Mouse (Mus musculus) kidney, postnatal 0 days (tissue): ENCODE measurements around the gene Acpp. TPM values are rescaled to one million over a fixed set of nuclear protein-coding genes. Genes with fewer than 3 reads are reported as not detected.

Experiments used
- ATAC-seq: fragments of 200-750 bp; cut with Nextera tagmentation; replicated peaks from 2 replicates; pipeline ENCODE4 v1.8.0; 2017; ENCODE audit warnings: low read depth, moderate number of reproducible peaks, moderate TSS enrichment, moderate library complexity; ENCODE audit not compliant: low FRiP score
- DNase-seq: peaks from one replicate; pipeline ENCODE4 v3.0.0-alpha.2; 2016; ENCODE audit warnings: low spot score
- H3K27ac ChIP-seq: fragments of 300-500 bp; sonication (generic); 2 replicates; pipeline ENCODE4 v1.5.1; 2014; ENCODE audit warnings: mild to moderate bottlenecking
- H3K27me3 ChIP-seq: fragments of 300-500 bp; sonication (generic); 2 replicates; pipeline ENCODE4 v1.6.1; 2014; ENCODE audit warnings: low read length, mixed read lengths; ENCODE audit not compliant: insufficient read depth
- H3K36me3 ChIP-seq: fragments of 300-500 bp; sonication (generic); 2 replicates; pipeline ENCODE4 v1.6.1; 2014; ENCODE audit warnings: low read length, mixed read lengths; ENCODE audit not compliant: insufficient read depth
- H3K4me1 ChIP-seq: fragments of 300-500 bp; sonication (generic); replicated peaks from 2 replicates; pipeline ENCODE4 v1.6.1; 2014; ENCODE audit warnings: antibody characterized with exemption, low read length, mixed read lengths; ENCODE audit not compliant: insufficient read depth
- H3K4me2 ChIP-seq: fragments of 300-500 bp; sonication (generic); 2 replicates; pipeline ENCODE4 v1.6.1; 2014; ENCODE audit warnings: mild to moderate bottlenecking, low read length, moderate library complexity, mixed read lengths
- H3K4me3 ChIP-seq: fragments of 300-500 bp; sonication (generic); replicated peaks from 2 replicates; pipeline ENCODE4 v1.5.1; 2014; ENCODE audit warnings: low read depth, low read length
- H3K9ac ChIP-seq: fragments of 300-500 bp; sonication (generic); 2 replicates; pipeline ENCODE4 v1.6.1; 2014; ENCODE audit warnings: low read depth, low read length
- H3K9me3 ChIP-seq: fragments of 300-500 bp; sonication (generic); replicated peaks from 2 replicates; pipeline ENCODE4 v1.6.1; 2016; ENCODE audit warnings: low read length, inconsistent platforms, mixed read lengths
- CTCF ChIP-seq: IDR thresholded peaks from 2 replicates; pipeline ENCODE4 v1.5.1; 2016; ENCODE audit warnings: antibody characterized with exemption, low read depth, mild to moderate bottlenecking, moderate library complexity
- WGBS: fragments of 180-500 bp; shearing (Covaris S2); extraction: QIAGEN DNeasy Blood & Tissue Kit; methylation state at CpG from one replicate; pipeline ENCODE4 v1.1.7; 2014; 5-methylcytosine and 5-hydroxymethylcytosine counted together
- polyA plus RNA-seq: library from polyadenylated mRNA; unstranded; fragments of >200 nt; fragmentation: Nextera tagmentation; extraction: Ambion mirVana; gene quantifications from 2 replicates; pipeline ENCODE4 v1.2.1, GENCODE M21; 2015

Gene Acpp
- polyA plus RNA-seq, 1 experiment from 2014 or later: 1.5 TPM

- Histone ChIP-seq H3K4me1 (no peaks in the 10 kb centered on the region; the same call in 1 of the 2 replicates), H3K36me3 (no peaks in the 10 kb centered on the region), H3K27ac (peak overlapping the region; percentile 77), H3K9ac (no peak overlapping the region), H3K4me3 (no peak overlapping the region), H3K4me2 (no peak overlapping the region), H3K27me3 (no peaks in the 10 kb centered on the region), H3K9me3 (no peaks in the 10 kb centered on the region)
- peak; percentile 59 for DNase-seq
- peak; percentile 79 for ATAC-seq
- 26% methylated on average over 8 of the region's 8 CpGs for WGBS
- no peak for TF ChIP-seq CTCF
Observed at GRCm38 (mm10) chr9:104282536-104282935, 55.0 kb downstream of the Acpp start.

DNA sequence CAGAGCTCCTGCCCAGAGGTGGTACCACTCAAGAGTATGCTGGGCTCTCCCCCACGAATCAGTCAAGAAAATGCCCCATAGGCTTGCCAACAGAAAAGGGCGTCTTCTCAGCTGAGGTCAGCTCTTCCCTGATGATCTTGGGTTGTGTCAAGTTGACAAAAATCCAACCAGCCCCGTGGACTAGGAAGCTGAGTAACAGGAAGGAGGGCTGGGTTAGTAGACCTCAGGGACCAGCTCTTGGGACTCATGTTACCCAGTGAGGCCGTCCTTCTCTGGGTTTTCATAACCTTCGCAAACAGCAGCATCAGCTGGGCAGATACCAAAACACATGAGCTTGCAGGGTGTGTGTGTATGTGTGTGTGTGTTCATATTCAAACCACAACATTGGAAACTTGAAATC, 55.8 kb downstream of the Acpp start:
- 30% methylated on average over 5 of the region's 5 CpGs for WGBS
- no peak for DNase-seq
- no peak for TF ChIP-seq CTCF

DNA sequence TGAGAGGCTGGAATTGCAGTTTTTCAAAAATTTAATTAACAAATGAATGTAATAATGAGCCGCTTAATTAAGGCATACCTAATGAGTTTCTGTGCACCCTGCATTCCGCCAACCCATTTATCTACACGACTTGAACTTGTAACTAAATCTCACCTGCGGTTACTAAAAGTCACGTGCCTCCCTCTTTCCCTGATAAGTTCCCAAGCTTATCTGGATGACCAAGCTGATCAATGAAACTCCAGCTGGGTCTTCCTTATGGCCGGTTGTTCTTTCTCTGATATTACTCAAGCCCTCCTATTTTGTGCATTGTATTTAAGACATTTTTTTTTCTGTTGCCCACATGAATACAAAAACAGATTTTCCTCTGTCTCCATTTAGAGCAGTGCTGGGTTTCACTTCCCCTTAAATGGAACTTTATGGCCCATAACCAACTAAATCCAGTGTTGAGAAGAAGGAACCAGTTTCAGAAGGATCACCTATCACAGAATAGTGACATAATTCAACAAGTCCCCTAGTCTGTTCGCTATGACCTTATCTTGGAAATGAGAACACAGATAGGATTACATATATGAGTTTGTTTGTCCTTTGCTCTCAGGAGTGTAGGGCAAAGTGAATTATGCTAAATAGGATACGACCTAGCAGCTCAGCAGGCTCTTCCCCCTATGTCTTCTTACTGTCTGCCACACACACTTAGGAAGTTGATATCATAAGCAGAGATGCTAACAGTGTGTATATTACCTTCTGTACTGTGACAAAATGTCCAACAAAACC, 56.6 kb downstream of the Acpp start:
- Histone ChIP-seq H3K27me3 (no peaks in the 10 kb centered on the region), H3K9me3 (no peaks in the 10 kb centered on the region), H3K4me2 (no peak overlapping the region), H3K9ac (no peak overlapping the region), H3K27ac (peak overlapping the region; percentile 77; the same call in 1 of the 2 replicates), H3K36me3 (no peaks in the 10 kb centered on the region), H3K4me3 (no peak overlapping the region), H3K4me1 (no peaks in the 10 kb centered on the region; the same call in 1 of the 2 replicates)
- DNase-seq (peak; percentile 68), ATAC-seq (peak; percentile 44; the same call in 1 of the 2 replicates)
- TF ChIP-seq CTCF: no peak
- WGBS: 43% methylated on average over 8 of the region's 8 CpGs

More for the DNA sequence above, 55.8 kb downstream of the Acpp start:
- no peak overlapping the region for H3K9ac ChIP-seq
- peak overlapping the region; percentile 77 for H3K27ac ChIP-seq
- no peaks in the 10 kb centered on the region; the same call in 1 of the 2 replicates for H3K4me1 ChIP-seq
- no peak overlapping the region for H3K4me2 ChIP-seq
- ATAC-seq: no peak
- no peaks in the 10 kb centered on the region for H3K9me3 ChIP-seq
- no peak overlapping the region for H3K4me3 ChIP-seq
- no peaks in the 10 kb centered on the region for H3K27me3 ChIP-seq
- no peaks in the 10 kb centered on the region for H3K36me3 ChIP-seq

DNA sequence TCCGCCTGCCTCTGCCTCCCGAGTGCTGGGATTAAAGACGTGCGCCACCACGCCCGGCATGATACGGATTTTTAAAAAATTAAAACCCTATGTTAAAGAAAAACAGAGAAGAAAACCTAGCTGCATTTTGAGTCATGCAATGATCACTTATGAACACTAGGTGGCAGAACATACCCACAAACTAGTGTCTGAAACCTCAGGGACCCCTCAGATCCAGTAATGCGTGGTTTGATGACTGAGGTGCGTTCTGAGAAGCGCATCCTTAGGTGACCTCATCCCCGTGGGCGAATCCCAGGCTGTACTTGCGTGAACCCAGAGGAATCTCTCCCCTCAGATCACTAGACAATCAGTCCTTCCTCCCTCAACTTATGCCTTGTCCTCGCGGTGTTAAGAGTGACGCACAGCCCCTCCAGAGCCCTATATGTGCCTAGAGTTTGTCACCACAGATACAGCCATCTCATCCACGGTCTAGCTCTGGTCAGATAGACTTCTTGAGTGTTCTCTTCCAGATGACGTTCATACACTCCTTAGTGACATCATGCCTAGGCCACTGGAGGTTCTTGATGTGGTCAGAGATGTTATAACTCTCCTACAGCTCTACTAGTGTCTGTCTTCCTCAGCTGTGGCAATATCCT, 59.9 kb downstream of the Acpp start:
- DNase-seq (peak; percentile 71), ATAC-seq (no peak)
- peak; percentile 84 for TF ChIP-seq CTCF
- no peaks in the 10 kb centered on the region for H3K27me3 ChIP-seq
- no peak overlapping the region for H3K27ac ChIP-seq
- H3K4me2 ChIP-seq: no peak overlapping the region
- no peak overlapping the region for H3K4me3 ChIP-seq
- H3K36me3 ChIP-seq: no peaks in the 10 kb centered on the region
- 22% methylated on average over 18 of the region's 18 CpGs for WGBS
- H3K9ac ChIP-seq: no peak overlapping the region
- no peaks in the 10 kb centered on the region for H3K9me3 ChIP-seq
- no peaks in the 10 kb centered on the region for H3K4me1 ChIP-seq

GRCm38 (mm10) chr9:104275084-104275785, 62.3 kb downstream of the Acpp start:
- H3K4me2 ChIP-seq: no peak overlapping the region
- H3K9ac ChIP-seq: no peak overlapping the region
- H3K4me1 ChIP-seq: no peaks in the 10 kb centered on the region
- no peak for TF ChIP-seq CTCF
- 78% methylated on average over 17 of the region's 17 CpGs for WGBS
- H3K27me3 ChIP-seq: no peaks in the 10 kb centered on the region
- H3K27ac ChIP-seq: no peak overlapping the region
- no peak overlapping the region for H3K4me3 ChIP-seq
- DNase-seq (no peak), ATAC-seq (no peak)
- no peaks in the 10 kb centered on the region for H3K9me3 ChIP-seq
- H3K36me3 ChIP-seq: no peaks in the 10 kb centered on the region

DNA sequence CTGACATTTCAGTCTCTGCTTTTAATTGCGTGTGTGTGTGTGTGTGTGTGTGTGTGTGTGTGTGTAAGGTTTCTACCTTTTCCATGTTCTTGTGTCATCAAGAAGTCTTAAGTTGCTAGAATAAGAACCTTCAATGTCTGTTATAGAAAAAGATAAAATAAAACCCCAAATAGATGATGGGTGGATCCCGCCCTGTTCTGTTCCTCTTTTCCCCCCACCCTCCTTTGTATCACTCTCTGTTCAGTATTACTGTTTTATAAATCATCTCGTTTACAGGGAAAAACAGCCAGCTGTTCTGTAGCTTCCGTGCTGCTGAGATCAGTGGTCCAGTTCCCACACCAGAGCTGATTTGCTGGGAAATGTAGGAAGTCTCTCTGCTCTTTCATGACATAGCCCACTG, 65.5 kb downstream of the Acpp start:
- no peak overlapping the region for H3K4me2 ChIP-seq
- no peak for DNase-seq
- WGBS: 70% methylated on average over 4 of the region's 4 CpGs

More for the DNA sequence above, 65.5 kb downstream of the Acpp start:
- Histone ChIP-seq H3K4me1 (no peaks in the 10 kb centered on the region), H3K27ac (no peak overlapping the region), H3K27me3 (no peaks in the 10 kb centered on the region), H3K9me3 (no peaks in the 10 kb centered on the region), H3K9ac (no peak overlapping the region), H3K4me3 (no peak overlapping the region), H3K36me3 (no peaks in the 10 kb centered on the region)
- no peak for ATAC-seq
- TF ChIP-seq CTCF: no peak
